Mouse (Mus musculus) right cerebral cortex, postnatal 4 days (tissue): ENCODE measurements around the gene Trim27.
A peak's percentile ranks its signal among the peaks of the same experiment; 100 is the strongest.

Experiments used
- DNase-seq: peaks from one replicate; pipeline ENCODE4 v3.0.0-alpha.2; 2022

The Trim27 gene

DNA sequence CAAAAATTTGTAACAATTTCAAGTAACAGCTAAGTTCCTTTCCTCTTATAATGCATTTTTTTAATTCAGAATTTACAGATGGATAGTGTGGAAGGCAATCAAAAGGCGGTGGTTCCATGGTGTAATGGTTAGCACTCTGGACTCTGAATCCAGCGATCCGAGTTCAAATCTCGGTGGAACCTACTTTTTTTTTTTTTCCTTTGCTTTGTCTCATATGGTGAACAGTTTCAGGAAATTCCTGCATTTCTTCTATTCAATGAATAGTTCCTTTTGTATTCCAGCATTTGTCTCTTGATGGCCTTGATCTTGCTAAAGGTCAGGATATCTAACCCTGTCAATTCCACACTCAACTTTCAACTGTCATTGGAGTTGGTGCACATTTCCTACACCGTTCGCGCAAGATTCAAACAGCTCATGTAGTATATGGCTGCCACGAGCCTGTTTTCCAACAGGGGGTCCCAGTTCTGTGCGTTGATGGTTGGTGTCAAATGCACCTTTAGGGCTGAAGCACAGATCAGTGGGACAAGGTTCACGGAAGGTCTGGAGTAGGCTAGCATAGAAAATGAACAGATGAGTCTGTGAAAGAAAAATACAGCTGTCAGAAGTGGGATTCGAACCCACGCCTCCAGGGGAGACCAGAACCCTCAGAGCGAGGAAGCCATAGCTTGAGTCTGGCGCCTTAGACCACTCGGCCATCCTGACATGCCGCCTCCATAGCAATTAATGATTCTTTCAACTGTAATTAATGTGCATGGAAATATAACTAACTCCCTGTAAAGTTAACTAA, 6.8 kb upstream of the Trim27 start:
- DNase-seq = peak; percentile 68

DNA sequence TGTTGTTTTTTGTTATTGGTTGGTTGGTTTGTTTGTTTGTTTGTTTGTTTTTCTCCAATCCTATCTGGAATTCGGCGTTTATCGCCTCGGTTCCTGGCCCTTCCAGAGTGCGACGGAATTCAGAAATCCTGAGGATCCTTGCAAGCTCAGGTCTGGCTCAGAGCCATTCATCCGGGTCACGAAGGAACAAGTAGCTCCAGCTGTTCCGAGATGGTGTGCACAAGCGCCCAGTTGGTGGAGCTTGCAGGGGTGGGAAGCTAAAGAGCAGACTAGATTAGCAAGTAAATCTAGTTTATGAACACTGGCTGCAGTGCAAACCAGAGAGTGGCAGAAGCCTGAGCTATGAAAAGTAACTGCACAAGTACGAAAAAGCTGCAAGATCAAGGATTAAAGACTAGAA, 6.2 kb upstream of the Trim27 start:
- peak; percentile 75 for DNase-seq

DNA sequence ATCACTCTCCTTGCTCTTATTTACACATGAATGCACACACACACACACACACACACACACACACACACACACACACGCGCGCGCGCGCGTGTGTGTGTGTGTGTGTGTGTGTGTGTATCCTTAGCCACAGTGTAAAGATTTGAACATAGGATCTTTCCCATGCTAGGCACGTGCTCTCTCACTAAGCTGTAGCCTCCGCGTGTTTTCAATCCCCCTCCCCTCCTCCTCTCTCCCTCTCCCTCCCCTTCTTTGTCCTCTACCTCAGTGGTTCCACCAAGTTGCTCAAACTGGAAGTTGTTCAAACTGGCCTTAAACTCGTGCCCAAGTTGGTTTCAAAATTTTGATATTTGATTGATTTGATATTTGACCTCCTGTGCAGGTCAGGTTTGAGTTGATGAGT, 2.5 kb upstream of the Trim27 start:
- no peak for DNase-seq

DNA sequence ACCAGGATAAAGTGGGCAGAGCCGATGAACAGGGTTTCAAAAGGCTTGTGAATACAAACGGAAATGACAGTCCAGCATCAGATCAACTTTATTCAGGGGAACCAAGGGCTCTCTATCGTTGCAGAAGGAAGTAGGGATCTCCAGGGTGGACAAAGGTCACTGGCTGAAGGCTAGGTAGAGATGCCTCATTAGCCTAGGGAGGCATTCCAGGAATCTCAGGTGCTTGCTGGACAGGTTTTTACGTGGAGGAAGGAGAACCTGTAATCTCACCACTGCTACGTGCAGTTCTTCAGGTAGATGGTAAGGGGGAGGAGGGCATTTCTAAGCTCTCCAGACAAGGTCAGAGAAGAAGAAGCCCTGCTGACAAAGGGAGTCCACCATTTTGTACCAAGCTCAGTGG, 1.6 kb upstream of the Trim27 start:
- no peak for DNase-seq

DNA sequence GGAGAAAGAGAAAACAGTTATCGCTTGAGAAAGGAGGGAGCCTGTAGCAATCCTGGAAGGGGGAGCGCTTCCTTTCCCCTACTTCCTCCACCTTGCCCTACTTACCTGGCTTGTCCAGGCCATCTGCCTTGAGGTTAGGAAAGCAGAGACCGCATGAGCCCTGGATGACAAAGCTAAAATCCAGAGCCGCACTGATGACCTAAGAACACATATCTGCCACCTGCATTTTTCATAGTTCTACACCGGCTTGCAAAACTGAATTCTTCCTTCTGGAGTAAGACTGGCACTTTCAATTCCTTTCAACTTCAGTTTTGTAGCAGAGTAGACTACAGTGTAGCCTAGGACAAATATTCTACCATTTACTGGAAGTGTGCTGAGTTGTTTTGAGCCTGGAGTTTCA, 881 bp upstream of the Trim27 start:
- no peak for DNase-seq

DNA sequence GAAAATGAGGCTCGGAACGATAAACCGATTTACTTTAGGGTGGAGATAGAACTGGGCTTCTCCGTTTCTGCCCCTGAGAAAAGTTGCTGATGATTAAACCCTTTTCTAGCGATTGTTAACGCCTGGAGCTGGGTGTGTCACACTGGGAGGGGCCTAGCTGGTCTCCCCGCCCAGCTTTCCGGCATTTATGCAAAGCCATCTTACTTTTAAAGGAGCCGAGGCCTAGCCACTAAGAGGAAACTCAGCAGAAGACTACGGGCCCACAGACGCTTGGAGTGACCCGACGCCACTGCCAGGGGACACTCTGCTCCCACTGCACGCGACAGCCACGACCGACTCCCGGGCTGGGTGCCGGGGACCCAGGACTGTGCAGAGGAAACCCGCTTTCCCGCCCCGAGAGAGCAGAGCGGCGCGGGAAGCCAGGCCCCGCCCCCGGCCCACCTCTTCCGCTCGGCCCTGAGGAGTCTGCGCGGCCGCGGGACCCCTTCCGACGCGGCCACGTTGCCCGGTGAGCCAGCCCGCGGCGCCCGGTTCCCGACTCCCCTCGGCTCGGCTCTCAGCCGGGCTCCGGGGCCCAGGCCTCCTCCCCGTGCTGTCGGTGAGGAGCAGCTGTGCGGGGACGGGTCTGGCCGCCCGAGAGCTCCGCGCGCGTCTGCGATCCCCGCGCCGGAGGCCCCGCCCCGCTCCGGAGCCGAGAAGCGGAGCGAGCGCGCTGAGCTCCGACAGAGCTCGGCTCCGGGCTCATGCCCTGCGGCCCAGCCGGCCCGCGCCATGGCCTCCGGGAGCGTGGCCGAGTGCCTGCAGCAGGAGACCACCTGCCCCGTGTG, 692 bp downstream of the Trim27 start:
- peak; percentile 76 for DNase-seq

DNA sequence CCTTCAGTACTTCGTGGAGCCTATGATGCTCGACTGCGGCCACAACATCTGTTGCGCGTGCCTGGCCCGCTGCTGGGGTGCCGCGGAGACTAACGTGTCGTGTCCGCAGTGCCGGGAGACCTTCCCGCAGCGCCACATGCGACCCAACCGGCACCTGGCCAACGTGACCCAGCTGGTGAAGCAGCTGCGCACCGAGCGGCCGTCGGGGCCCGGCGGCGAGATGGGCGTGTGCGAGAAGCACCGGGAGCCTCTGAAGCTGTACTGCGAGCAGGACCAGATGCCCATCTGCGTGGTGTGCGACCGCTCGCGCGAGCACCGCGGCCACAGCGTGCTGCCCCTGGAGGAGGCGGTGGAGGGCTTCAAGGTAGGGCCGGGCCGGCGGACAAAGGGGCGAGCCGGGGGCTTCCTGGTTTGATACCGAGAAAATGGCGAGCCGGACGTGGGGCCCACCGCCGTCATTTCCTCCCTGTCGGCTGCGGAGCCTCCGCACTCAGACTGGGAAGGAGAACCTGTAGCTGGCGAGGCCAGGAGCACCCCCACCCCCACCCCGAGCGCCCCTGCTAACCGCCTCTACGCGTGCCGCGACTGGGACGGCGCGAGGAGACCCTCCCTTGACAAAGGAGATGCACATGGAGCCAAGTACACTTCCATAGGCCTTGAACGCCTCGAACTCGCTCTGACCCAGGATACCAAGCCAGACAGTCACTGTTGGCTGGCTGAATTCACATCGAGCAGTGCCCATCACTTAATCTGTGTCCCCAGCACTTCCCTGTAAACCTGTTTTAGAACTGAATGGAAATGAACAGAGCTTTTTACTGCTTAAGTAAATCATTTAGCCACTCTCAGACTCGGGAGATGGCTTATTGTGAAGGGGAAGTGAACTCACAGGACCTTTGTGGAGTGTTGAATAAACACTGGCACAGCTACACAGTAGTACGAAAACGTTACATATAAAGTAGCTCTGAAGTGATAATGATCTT, 1.6 kb downstream of the Trim27 start:
- peak; percentile 56 for DNase-seq

DNA sequence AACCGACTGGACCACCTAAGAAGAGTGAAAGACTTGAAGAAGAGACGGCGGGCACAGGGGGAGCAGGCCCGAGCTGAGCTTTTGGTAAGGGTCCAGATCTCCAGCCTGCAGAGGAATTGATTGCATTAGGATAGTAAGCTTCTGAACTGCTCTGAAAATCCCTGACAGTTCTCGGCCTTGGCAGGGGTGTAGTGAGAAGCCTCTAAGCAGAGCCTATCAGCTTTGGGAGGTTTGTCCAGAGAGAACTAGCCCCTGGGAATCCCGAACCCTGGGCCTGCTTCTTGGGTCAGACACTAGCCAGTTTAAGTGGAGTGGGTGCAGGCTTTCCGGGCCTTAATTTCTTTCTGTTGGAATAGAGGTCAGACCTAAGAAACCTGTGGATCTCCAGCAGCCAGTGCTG, 2.8 kb downstream of the Trim27 start:
- DNase-seq = no peak

DNA sequence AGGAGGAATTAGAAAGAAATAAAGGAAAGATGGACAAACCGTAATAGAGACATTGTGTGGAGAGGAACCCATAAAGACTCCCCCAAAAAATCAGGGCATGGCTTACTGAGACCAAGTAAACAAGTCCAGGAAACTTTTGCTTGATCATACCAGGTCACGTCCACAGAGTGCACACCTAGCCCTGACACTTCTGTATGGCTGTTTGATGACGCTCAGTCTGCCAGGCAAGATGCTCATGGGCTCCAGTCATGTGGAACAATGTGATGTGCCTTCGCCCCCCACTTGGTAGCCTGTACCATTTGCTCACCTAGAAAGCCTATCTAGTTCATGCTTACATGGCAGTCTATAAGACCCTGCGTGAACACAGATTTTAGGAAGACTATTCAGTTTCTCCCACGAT, 3.8 kb downstream of the Trim27 start:
- DNase-seq = no peak

DNA sequence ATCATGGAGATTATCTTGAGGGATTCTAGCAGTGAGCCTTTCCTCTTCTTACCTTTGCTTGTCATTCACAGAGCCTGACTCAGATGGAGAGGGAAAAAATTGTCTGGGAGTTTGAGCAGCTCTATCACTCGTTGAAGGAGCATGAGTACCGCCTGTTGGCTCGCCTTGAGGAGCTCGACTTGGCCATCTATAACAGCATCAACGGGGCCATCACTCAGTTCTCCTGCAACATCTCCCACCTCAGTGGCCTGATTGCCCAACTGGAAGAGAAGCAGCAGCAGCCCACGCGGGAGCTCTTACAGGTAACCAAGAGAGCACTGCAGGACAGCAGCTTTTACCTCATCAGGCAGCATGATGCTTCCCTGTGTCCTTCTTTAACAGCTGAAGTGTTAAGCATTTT, 4.4 kb downstream of the Trim27 start:
- DNase-seq = no peak

DNA sequence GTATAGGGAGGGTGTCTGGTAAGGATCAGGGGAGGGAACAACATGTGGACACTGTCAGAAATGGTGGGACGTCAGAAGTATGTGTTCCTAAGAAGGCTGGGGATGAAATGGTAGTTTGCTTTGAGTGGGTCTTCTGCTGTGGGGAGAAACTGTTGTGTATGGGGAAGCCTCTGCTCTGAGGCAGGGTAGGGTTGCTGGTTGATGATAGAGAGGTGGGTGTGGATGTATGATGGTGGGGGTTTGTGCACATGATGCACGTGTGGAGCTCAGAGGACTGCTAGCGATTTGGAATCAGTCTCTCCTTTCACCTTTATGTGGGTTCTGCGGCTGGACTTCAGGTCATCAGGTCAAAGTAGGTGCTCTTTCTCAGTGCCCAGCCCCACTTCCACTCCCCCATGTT, 6.3 kb downstream of the Trim27 start:
- no peak for DNase-seq

DNA sequence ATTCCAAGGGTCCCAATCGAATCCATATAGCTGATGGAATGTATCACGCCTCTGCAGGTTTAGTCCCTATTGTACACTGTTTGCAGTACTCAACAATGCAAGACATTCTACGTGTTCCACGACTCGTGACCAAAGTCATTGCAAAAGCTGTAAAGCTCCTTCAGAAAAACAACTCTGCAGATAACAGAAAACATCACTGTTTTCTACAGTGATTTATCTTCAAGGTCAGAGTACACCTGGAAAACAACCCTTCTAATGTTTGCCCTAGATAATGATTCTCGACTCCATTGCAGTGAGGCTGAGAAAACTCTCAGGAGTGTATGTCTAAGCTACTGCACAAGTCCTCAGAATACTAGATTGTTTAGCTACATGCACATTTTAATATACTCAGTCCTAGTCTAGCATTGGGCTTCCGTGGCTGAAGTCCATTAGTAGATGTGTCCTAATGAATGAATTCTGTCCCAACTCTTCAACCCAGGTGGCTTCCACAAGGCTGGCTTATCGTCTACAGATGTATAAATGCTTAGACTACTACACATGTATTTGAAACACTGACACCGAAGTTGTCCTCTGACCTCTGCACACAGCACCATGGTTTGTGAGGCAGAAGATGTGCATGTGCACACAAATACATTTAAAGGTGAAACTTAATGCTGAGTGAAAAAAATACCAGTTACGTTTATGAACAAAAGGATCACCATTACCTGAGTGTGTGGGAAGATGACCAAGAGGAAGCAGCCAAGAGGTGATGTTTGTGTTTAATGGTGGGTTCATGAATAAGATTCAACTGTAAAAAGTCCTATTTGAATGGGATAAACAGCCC, 16.4 kb downstream of the Trim27 start:
- no peak for DNase-seq

DNA sequence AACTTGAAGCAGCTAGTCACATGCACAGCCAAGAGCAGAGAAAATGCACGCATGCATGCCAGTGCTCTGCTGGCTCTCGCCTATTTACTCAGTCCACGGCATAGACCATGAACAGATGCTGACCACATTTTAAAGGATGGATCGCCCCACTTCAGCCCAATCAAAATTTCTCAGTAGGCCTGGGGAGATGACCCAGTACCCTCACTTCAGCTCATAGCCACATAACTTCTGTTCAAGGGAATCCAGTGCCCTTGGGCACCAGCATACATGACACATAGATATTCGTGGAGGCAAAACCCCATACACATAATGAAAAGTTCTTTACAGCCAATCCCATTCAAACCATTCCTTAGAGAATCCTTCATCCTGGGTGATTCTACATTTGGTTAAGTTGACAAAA, 18.5 kb downstream of the Trim27 start:
- DNase-seq = no peak

DNA sequence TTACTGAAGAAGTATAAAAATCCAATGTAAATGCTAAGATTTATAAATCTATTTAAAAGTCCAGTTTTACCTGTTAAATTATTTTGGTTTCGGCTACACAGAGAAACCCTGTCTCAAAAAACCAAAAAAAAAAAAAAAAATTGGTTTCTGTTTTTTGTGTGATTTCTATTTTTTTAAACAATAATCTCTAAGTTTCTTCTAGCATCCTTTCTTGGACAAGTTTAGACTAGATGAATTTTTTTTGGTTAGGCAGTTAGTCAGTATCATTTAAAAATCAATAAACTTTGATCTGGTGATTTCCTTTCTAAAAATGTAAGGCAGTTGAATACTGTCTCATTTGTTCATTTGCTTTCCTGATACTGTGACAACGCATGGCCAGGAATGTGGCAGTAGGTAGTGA, 19.1 kb downstream of the Trim27 start:
- no peak for DNase-seq

DNA sequence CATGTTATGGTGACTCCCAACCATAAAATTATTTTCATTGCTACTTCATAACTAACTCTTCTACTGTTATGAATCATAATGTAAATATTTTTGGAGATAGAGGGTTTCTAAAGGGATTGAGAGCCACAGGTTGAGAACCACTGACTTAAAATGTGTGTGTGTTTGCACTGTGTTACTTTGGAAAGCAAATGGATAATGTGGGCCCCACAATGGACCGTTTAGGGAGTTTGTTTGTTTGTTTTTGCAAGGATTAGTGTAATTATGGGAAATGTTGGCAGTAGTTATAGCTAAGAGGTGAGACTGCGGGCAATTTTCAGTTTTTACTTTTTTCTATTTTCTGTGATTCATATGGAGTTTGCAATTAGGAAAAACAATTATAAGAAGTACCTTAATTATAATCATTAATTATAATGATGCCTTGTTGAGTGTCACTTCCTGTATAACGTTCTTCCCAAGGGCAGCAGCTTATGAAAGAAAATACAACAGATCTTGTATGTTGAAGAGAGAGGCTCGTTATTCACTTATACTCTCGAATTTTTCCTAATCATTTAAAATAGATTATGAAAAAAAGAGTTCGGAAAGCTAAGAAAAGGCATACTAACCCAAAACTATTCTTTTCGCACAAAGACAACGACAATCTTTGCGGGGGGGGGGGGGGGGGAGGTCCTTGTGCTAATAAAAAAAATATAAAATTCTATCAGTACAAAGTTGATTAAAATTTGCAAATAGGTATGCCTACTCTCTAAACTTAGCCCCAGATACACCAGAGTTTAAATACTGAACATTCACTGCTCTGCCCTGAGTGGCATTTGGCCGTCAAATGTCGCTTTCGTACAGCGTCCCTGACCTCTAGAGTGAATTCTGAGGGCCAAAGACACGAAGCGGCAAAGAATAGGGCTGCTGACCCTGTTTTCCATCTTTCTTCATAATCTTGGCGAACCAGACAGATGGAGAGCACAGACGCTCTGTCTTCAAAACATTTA, 20.1 kb downstream of the Trim27 start:
- no peak for DNase-seq

DNA sequence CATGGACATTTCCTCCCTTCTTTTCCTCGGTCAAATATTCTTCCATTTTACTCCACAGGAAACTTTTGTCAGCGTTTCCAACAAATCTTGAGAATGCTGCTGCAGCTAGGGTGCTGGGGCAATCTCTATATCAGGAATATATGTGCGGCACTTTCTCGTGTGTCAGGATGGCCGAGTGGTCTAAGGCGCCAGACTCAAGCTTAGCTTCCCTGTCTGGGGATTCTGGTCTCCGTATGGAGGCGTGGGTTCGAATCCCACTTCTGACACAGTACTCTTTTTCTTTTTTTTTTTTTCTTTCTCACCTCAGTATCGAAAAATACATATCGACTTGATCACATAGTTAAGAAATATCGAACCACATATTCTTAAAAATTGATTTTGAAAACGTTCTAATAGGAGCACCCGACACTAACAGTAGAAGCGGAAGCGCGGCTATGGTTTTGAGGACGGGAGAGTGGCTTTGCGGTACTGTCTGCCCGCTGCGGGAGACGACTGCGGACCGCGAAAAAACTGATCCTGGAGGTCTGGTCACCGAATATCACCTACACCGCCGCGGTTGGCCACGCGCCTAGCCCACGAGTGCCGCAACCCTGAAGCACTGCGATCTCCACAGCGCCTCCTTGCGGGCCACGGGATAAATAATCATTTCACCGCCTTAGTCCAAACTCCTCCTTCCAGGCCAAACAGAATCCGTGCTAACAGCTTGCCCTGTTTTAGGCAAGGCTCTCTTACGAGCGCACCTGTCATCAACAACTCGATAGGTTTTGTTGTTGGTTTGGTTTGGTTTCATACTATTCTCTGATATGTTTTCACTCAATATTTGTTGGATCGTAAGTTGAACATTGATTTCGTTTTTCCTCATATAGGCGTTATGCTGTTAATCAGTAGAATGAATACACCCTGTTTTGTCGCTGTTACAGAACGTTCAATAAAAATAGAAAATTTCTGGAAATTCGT, 21.1 kb downstream of the Trim27 start:
- DNase-seq = peak; percentile 97

DNA sequence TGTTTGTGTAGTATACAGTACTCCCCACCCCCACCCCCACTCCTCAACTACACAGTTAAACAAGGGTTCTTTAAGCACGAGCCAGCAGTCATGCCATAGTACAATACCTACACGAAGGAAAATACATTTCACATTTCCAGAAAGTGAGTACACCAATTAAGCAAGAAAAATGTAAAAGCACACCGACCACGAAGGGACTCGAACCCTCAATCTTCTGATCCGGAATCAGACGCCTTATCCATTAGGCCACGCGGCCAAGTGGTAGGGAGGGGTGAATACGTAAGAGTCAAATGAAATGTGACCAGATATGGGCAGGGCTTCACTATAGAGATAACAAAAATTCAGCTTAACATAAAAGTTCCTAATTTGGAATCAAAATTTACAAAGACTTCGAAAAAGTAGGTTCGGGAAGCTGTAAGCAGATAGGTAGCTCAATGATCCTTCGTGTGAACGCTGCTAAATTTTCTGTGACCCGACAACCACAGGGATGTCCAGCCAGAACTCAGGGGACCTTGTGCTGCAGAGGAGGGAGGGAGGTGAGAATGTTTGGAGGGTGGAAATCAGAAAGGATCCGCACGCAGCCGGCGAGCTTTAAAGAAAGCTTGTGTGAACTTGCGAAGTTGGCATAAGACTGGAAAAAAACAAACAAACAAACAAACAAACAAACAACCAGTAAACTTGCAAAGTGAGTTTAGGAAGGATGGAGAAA, 36.2 kb downstream of the Trim27 start:
- DNase-seq = peak; percentile 78

DNA sequence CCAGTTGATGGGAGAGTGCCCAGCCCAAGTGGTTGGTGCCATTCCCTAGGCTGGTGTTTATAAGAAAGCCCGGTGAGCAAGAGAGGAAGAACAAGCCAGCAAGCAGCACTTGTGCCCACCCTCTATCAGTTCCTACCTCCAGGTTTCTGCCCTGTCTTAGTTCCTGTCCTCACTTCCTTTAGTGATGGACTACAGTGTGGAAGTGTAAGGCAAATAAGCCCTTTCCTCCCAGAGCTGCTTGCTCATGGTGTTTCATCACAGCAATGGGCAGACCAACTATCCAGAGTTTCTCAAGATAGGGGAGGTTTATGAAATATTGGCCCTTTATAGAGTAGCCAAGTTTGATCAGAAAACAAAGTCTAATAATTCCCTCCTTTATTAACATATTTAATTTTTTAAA, 37.5 kb downstream of the Trim27 start:
- DNase-seq = no peak
